Mouse (Mus musculus) CH12.LX (cell line): ENCODE measurements around the gene Mrrf. TPM values are rescaled to one million over a fixed set of nuclear protein-coding genes. Genes with fewer than 3 reads are reported as not detected.
A peak's percentile ranks its signal among the peaks of the same experiment; 100 is the strongest.

Experiments
- DNase-seq: peaks from one replicate; pipeline ENCODE4 v3.0.0-alpha.2; 2013; ENCODE audit errors: extremely low read depth
- H3K27ac ChIP-seq: 2 replicates; pipeline ENCODE4 v1.5.1; 2012; ENCODE audit warnings: low read depth, mild to moderate bottlenecking, control low read depth, moderate library complexity; ENCODE audit not compliant: insufficient read depth
- H3K27me3 ChIP-seq: replicated peaks from 2 replicates; pipeline ENCODE3; 2012; ENCODE audit warnings: inconsistent platforms
- H3K36me3 ChIP-seq, 2 experiments: replicated peaks in 1 of 2; 2 replicates each; pipeline versions ENCODE3 to v1.6.1; 2012; ENCODE audit warnings: inconsistent platforms in 1 of 2, low read length in 1 of 2, mild to moderate bottlenecking in 1 of 2, mixed read lengths in 1 of 2, moderate library complexity in 1 of 2; ENCODE audit not compliant: control insufficient read depth in 1 of 2, insufficient read depth in 1 of 2
- H3K4me1 ChIP-seq, 2 experiments: 2 replicates each; pipeline ENCODE4 v1.6.1; 2012; ENCODE audit warnings: inconsistent platforms in 1 of 2, moderate library complexity in 1 of 2; ENCODE audit not compliant: insufficient read depth in 2 of 2, control insufficient read depth in 1 of 2
- H3K4me2 ChIP-seq: 2 replicates; pipeline ENCODE4 v1.6.1; 2012; ENCODE audit warnings: low read depth, mild to moderate bottlenecking, control low read depth; ENCODE audit not compliant: poor library complexity, insufficient read depth, severe bottlenecking
- H3K4me3 ChIP-seq, 3 experiments: fragments of 150-350 bp in 1 of 3; sonication (generic) in 1 of 3; replicated peaks in 1 of 3; 2 replicates each; pipeline versions ENCODE3 to v1.5.1; 2011 to 2012; ENCODE audit warnings: low read depth in 2 of 3, low read length in 2 of 3, mild to moderate bottlenecking in 2 of 3, moderate library complexity in 2 of 3, control low read depth in 1 of 3, improper control_type of control experiment in 1 of 3, inconsistent platforms in 1 of 3, mixed read lengths in 1 of 3; ENCODE audit not compliant: poor library complexity in 1 of 3
- H3K79me2 ChIP-seq: replicated peaks from 2 replicates; pipeline ENCODE4 v1.6.1; 2012; ENCODE audit warnings: mild to moderate bottlenecking, moderate library complexity; ENCODE audit not compliant: control insufficient read depth, poor library complexity, insufficient read depth, severe bottlenecking; ENCODE audit errors: extremely low read depth
- H3K9ac ChIP-seq: 2 replicates; pipeline ENCODE4 v1.6.1; 2012; ENCODE audit warnings: low read depth, mild to moderate bottlenecking, control low read depth, moderate library complexity; ENCODE audit not compliant: insufficient read depth
- H3K9me3 ChIP-seq: replicated peaks from 2 replicates; pipeline ENCODE3; 2012; ENCODE audit warnings: low read length, inconsistent platforms, mixed read lengths
- BHLHE40 ChIP-seq: IDR thresholded peaks from 2 replicates; pipeline ENCODE4 v1.6.1; 2011; ENCODE audit warnings: mild to moderate bottlenecking, low read depth, low read length, improper control_type of control experiment
- E2F4 ChIP-seq: IDR thresholded peaks from 2 replicates; pipeline ENCODE4 v1.6.1; 2011; ENCODE audit warnings: low read depth, low read length, improper control_type of control experiment; ENCODE audit not compliant: insufficient replicate concordance
- EP300 ChIP-seq: IDR thresholded peaks from 2 replicates; pipeline ENCODE4 v1.6.1; 2011; ENCODE audit warnings: low read length, improper control_type of control experiment
- GABPA ChIP-seq: IDR thresholded peaks from 2 replicates; pipeline ENCODE4 v1.6.1; 2012; ENCODE audit warnings: low read depth, low read length, improper control_type of control experiment, inconsistent platforms; ENCODE audit not compliant: insufficient replicate concordance
- JUN ChIP-seq: IDR thresholded peaks from 2 replicates; pipeline ENCODE4 v1.6.1; 2011; ENCODE audit warnings: low read depth, mild to moderate bottlenecking, low read length, improper control_type of control experiment, moderate library complexity; ENCODE audit not compliant: insufficient read depth
- JUND ChIP-seq: conservative IDR thresholded peaks from 2 replicates; pipeline ENCODE4 v1.6.1; 2011; ENCODE audit warnings: low read depth, low read length, improper control_type of control experiment
- MAX ChIP-seq: IDR thresholded peaks from 2 replicates; pipeline ENCODE4 v1.6.1; 2011; ENCODE audit warnings: low read length, improper control_type of control experiment
- MAZ ChIP-seq: IDR thresholded peaks from 2 replicates; pipeline ENCODE4 v1.6.1; 2012; ENCODE audit warnings: low read depth, mild to moderate bottlenecking, inconsistent platforms, low read length, improper control_type of control experiment, moderate library complexity
- MXI1 ChIP-seq: IDR thresholded peaks from 2 replicates; pipeline ENCODE4 v1.6.1; 2011; ENCODE audit warnings: mild to moderate bottlenecking, low read depth, low read length, improper control_type of control experiment
- MYC ChIP-seq: IDR thresholded peaks from 2 replicates; pipeline ENCODE4 v1.6.1; 2011; ENCODE audit warnings: low read depth, mild to moderate bottlenecking, improper control_type of control experiment, low read length
- NRF1 ChIP-seq: IDR thresholded peaks from 2 replicates; pipeline ENCODE4 v1.6.1; 2014; ENCODE audit warnings: low read depth, mild to moderate bottlenecking, inconsistent platforms, low read length, improper control_type of control experiment, moderate library complexity
- POLR2AphosphoS2 ChIP-seq: IDR thresholded peaks from 2 replicates; pipeline ENCODE4 v1.6.1; 2011; ENCODE audit warnings: low read depth, low read length, improper control_type of control experiment
- RAD21 ChIP-seq: IDR thresholded peaks from 2 replicates; pipeline ENCODE4 v1.6.1; 2011; ENCODE audit warnings: low read depth, mild to moderate bottlenecking, low read length, improper control_type of control experiment, moderate library complexity
- SMC3 ChIP-seq: IDR thresholded peaks from 2 replicates; pipeline ENCODE4 v1.6.1; 2011; ENCODE audit warnings: low read depth, low read length, improper control_type of control experiment
- USF2 ChIP-seq: conservative IDR thresholded peaks from 2 replicates; pipeline ENCODE4 v1.6.1; 2011; ENCODE audit warnings: low read depth, low read length, improper control_type of control experiment
- ZC3H11A ChIP-seq: IDR thresholded peaks from 2 replicates; pipeline ENCODE4 v1.6.1; 2012; ENCODE audit warnings: low read depth, mild to moderate bottlenecking, inconsistent platforms, low read length, improper control_type of control experiment
- ZMIZ1 ChIP-seq: IDR thresholded peaks from 2 replicates; pipeline ENCODE4 v1.6.1; 2012; ENCODE audit warnings: low read depth, mild to moderate bottlenecking, inconsistent platforms, low read length, improper control_type of control experiment
- ZNF384 ChIP-seq: IDR thresholded peaks from 2 replicates; pipeline ENCODE4 v1.6.1; 2012; ENCODE audit warnings: low read depth, low read length, improper control_type of control experiment, inconsistent platforms
- dilution Hi-C: fragments of 300-500 bp; cut with MboI; formaldehyde crosslinking; loops from 2 replicates; pipeline ENCODE4 v1.14.3; 2020; ENCODE audit warnings: low sequenced_read_pairs; ENCODE audit not compliant: extremely low pct_unique_long_range_greater_than_20kb, extremely low pct_ligation_motif_present
- in situ Hi-C: fragments of 300-500 bp; cut with MboI; formaldehyde crosslinking; loops from 3 replicates; pipeline ENCODE4 v1.14.3; 2019; ENCODE audit warnings: low sequenced_read_pairs, low pct_ligation_motif_present, low pct_unique_long_range_greater_than_20kb, mixed read lengths
- polyA plus RNA-seq: library from polyadenylated mRNA; unstranded; fragments of >175 nt; gene quantifications from 2 replicates; pipeline ENCODE4 v1.2.1, GENCODE M21; 2012; ENCODE audit warnings: low read depth; ENCODE audit not compliant: insufficient read length
- total RNA-seq, 2 experiments: library from RNA; depleted of rRNA; stranded (reverse); fragments of 300-350 nt in 1 of 2; fragments of >200 nt in 1 of 2; gene quantifications; 2 replicates each; pipeline ENCODE4 v1.2.3; 2012 to 2014

The Mrrf gene
- total and polyA plus RNA-seq, 3 experiments = 17.2 to 22.2 (median 20.9) TPM

DNA sequence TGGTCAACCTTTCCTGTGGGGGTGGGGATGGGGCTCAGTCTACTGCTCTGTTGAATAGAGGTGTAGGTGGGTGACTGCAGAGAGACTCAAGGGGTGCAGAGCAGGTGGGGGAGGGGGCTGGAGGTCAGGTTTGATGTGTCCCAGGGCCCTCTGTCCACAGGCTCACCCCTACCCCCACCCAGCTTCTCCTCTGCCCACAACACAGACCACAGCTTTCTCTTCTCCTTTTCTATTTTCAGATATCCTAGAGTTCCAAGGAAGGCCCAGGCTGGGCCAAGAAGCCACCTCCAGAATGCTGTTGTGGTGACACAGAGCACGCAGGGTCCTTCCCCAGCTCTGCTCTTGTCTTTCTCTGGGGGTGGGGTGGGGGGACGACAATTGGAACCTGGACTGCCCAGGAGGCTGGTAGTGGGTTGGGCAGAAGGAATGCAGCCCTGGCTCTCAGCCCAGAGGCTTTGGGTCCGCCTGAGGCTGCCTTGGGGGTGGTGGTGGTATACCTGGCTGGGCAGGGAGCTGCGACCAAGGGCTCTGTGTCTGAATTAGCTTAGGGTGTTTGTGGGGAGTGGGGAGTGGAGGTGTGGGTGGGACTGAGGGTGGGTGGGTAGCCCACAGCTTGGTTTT is 80.9 kb downstream of the Mrrf start (continued):
- TF ChIP-seq MXI1 = no peak
- no peak; the same call in 1 of the 2 replicates for TF ChIP-seq SMC3
- TF ChIP-seq ZMIZ1 = no peak
- no peak for TF ChIP-seq JUN
- TF ChIP-seq MAX = no peak
- no peak for TF ChIP-seq ZNF384
- TF ChIP-seq MYC = no peak
- TF ChIP-seq GABPA = no peak
- peak; percentile 89 for TF ChIP-seq EP300
- TF ChIP-seq E2F4 = no peak
- no peak for TF ChIP-seq NRF1
- TF ChIP-seq JUND = no peak
- TF ChIP-seq USF2 = no peak
- TF ChIP-seq POLR2AphosphoS2 = no peak
- no peak; the same call in 1 of the 2 replicates for TF ChIP-seq MAZ

DNA sequence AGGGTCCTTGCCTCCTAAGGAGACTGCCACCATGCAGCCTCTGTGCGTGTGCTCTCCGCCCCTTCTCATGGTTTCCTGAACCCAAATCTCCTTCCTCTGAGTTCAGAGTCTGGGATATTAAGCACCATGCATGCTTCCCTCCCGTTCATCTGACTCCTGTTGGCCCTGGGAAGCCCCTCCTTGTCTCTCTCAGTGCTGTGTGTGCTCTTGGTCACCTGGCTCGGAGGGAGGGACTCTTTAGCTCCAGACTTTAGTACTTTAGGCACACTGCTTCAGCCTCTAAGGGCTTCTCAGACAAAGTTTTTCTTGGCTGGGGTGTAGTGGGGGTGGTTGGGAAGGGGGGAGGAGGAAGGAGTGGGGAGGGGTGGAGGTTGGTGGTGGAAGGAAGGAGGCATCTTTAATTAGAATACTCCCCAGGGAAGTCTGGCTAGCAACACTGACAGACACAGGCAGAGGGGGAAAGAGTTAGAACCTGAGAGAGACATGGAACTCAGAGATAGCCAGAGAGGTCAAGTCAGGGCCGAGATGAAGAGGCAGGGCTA is 81.6 kb downstream of the Mrrf start:
- H3K79me2 ChIP-seq = no peaks in the 10 kb centered on the region
- H3K9me3 ChIP-seq = no peaks in the 10 kb centered on the region
- no peaks in the 10 kb centered on the region for H3K36me3 ChIP-seq
- in situ Hi-C loops (loop anchor here (10.0 to 25.0 kb wide), 2 partner anchors 57 to 655 kb away; partner anchors contain the start of gene Dab2ip), dilution Hi-C loops (no loop called here)
- H3K27me3 ChIP-seq = no peaks in the 10 kb centered on the region
- no peak overlapping the region for H3K4me3 ChIP-seq
- peak; percentile 52 for DNase-seq
- peaks cover 16 to 66% of the 10 kb centered on the region in 2 experiments for H3K4me1 ChIP-seq
- H3K4me2 ChIP-seq = no peak overlapping the region; the same call in 1 of the 2 replicates
- no peak for TF ChIP-seq RAD21
- TF ChIP-seq BHLHE40 = 0 out of 2 replicates have a peak, but pooled peaks have one; percentile 14
- TF ChIP-seq, all 38 proteins: peak for 1
- H3K27ac ChIP-seq = no peak overlapping the region
- H3K9ac ChIP-seq = no peak overlapping the region

- TF ChIP-seq ZC3H11A = no peak
- TF ChIP-seq BHLHE40 = 0 out of 2 replicates have a peak, but pooled peaks have one; percentile 7
- in situ Hi-C loops = loop anchor here (25.0 kb wide), 1 partner anchor 658 kb away; the partner anchor contains the start of gene Dab2ip
- DNase-seq = no peak
- no peak overlapping the region for H3K4me3 ChIP-seq
- dilution Hi-C loops = no loop called here
- no peaks in the 10 kb centered on the region for H3K36me3 ChIP-seq
- no peak overlapping the region for H3K27ac ChIP-seq
- no peaks in the 10 kb centered on the region for H3K79me2 ChIP-seq
- no peaks in the 10 kb centered on the region for H3K9me3 ChIP-seq
- H3K4me2 ChIP-seq = no peak overlapping the region
- H3K4me1 ChIP-seq = peaks cover 13 to 46% of the 10 kb centered on the region in 2 experiments
- H3K27me3 ChIP-seq = no peaks in the 10 kb centered on the region
- no peak overlapping the region for H3K9ac ChIP-seq
Observed at GRCm38 (mm10) chr2:36220106-36220505, 83.9 kb downstream of the Mrrf start.
